Mouse (Mus musculus) gastrocnemius, adult 18-20 months (tissue): ENCODE data around the gene Trmt13. TPM values are rescaled to one million over a fixed set of nuclear protein-coding genes. Genes with fewer than 3 reads are reported as not detected.

ENCODE experiments used
- DNase-seq: peaks from one replicate; pipeline ENCODE4 v3.0.0; 2021; ENCODE audit warnings: low spot score
- total RNA-seq, 2 experiments: library from RNA; stranded (reverse); gene quantifications; 2 replicates each; pipeline ENCODE4 v1.2.3; 2021

Gene Trmt13
- total RNA-seq, 2 experiments from 2014 or later: 3.3 to 4.6 TPM

DNA sequence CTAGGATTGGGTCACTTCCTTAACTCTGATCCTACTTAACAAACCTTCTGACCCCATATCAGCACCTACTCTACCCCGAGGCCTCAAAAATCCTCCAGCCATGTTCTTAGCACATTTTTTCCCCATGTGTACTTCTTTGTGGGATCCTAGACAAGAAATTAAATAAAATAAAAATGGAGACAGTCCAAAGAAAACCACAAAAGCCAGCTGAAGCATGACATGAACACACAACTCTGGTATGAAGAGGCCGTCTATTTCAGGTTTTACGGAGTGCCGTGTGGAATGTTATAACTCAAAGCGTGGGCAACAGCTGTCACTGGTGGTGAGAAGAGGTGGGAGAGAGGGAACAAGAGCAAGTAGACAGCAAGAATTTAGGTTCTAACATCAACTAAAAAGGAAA, 63.0 kb downstream of the Trmt13 start:
- DNase-seq: no peak

GRCm38 (mm10) chr3:116547430-116547829, 67.0 kb downstream of the Trmt13 start:
- no peak for DNase-seq

DNA sequence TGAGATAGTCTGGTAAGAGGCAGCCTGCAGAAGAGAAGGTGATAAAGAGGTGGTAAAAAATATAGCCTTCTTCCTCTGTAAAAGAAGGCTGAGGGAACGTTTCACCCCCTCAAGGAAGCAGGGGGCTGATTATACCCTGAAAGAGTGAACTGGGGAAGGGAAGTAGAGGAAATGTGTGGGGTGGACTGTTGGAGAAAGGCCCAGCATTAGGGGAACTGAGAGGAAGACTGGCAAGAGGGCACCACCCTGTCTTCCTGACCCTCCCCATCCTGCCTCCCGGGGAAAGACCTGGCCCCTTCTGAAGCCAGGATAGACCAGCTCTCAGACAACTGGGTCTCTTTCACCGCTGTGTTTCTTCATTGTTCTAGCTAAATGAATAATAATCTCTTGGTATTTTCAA, 71.9 kb downstream of the Trmt13 start:
- DNase-seq: no peak

GRCm38 (mm10) chr3:116542070-116542469, 72.3 kb downstream of the Trmt13 start:
- DNase-seq: no peak

GRCm38 (mm10) chr3:116537200-116537573, 77.2 kb downstream of the Trmt13 start:
- no peak for DNase-seq

- no peak for DNase-seq
Observed at GRCm38 (mm10) chr3:116536428-116537199, 77.8 kb downstream of the Trmt13 start.

Other genes with a start within 250 kb of the Trmt13 start
- 10 to 100 TPM in 1 of 2 experiments, 1 to 10 TPM in 1; 9.4 to 16.7 TPM for gene Cdc14a, start 190.6 kb downstream of the Trmt13 start, total RNA-seq
- 10 to 100 TPM; 21.7 to 25.8 TPM for gene Rtca, start 106.4 kb downstream of the Trmt13 start, total RNA-seq
- gene Dbt, start 101.5 kb downstream of the Trmt13 start, total RNA-seq: 10 to 100 TPM; 26.3 to 30.3 TPM
- gene Lrrc39, start 51.6 kb downstream of the Trmt13 start, total RNA-seq: 10 to 100 TPM; 49.0 to 51.8 TPM
- gene Sass6, start 19.6 kb downstream of the Trmt13 start, total RNA-seq: 1 to 10 TPM; 1.6 to 2.0 TPM
- gene Mfsd14a, start 48.1 kb upstream of the Trmt13 start, total RNA-seq: 10 to 100 TPM; 10.5 to 11.0 TPM
- gene Gm43191, start 66.7 kb upstream of the Trmt13 start, total RNA-seq: not detected
- gene Slc35a3, start 98.2 kb upstream of the Trmt13 start, total RNA-seq: 1 to 10 TPM; 6.2 to 6.5 TPM
- gene Agl, start 193.6 kb upstream of the Trmt13 start, total RNA-seq: 100 to 1,000 TPM; 606 to 681 TPM
- gene Frrs1, start 244.9 kb upstream of the Trmt13 start, total RNA-seq: 1 to 10 TPM; 1.9 to 2.3 TPM